Mouse (Mus musculus) forebrain, embryonic 12.5 days (tissue): ENCODE results near the gene Casp12. TPM values are rescaled to one million over a fixed set of nuclear protein-coding genes. Genes with fewer than 3 reads are reported as not detected.
"Not testable (repeated sequence)": the region's sequence is repeated elsewhere in the genome, so short reads cannot be mapped to it uniquely, and the experiment has no call there.

Experiments
- ATAC-seq: fragments of 200-750 bp; cut with Nextera tagmentation; 2 replicates; pipeline ENCODE4 v1.8.0; 2017; ENCODE audit warnings: moderate TSS enrichment; ENCODE audit not compliant: low FRiP score
- H3K27ac ChIP-seq: fragments of 300-500 bp; sonication (generic); 2 replicates; pipeline ENCODE4 v1.5.1; 2016; ENCODE audit warnings: mild to moderate bottlenecking
- H3K27me3 ChIP-seq: fragments of 300-500 bp; sonication (generic); 2 replicates; pipeline ENCODE4 v1.6.1; 2016; ENCODE audit warnings: mild to moderate bottlenecking
- H3K36me3 ChIP-seq: fragments of 300-500 bp; sonication (generic); replicated peaks from 2 replicates; pipeline ENCODE4 v1.6.1; 2016; ENCODE audit warnings: mild to moderate bottlenecking
- H3K4me1 ChIP-seq: fragments of 300-500 bp; sonication (generic); 2 replicates; pipeline ENCODE4 v1.6.1; 2016
- H3K4me2 ChIP-seq: fragments of 300-500 bp; sonication (generic); 2 replicates; pipeline ENCODE4 v1.6.1; 2016; ENCODE audit warnings: mild to moderate bottlenecking, moderate library complexity
- H3K4me3 ChIP-seq: fragments of 300-500 bp; sonication (generic); replicated peaks from 2 replicates; pipeline ENCODE4 v1.5.1; 2016; ENCODE audit warnings: mild to moderate bottlenecking
- H3K9ac ChIP-seq: fragments of 300-500 bp; sonication (generic); 2 replicates; pipeline ENCODE4 v1.6.1; 2016; ENCODE audit warnings: mild to moderate bottlenecking
- H3K9me3 ChIP-seq: fragments of 300-500 bp; sonication (generic); 2 replicates; pipeline ENCODE4 v1.6.1; 2016
- WGBS: fragments of 180-500 bp; shearing (Covaris S2); methylation state at CpG from one replicate; pipeline ENCODE4 v1.1.7; 2016; 5-methylcytosine and 5-hydroxymethylcytosine counted together
- polyA plus RNA-seq: library from polyadenylated mRNA; unstranded; fragments of >200 nt; fragmentation: Nextera tagmentation; extraction: Ambion mirVana; gene quantifications from 2 replicates; pipeline ENCODE4 v1.2.1, GENCODE M21; 2016

The Casp12 gene
- polyA plus RNA-seq, 1 experiment from 2014 or later: not detected

DNA sequence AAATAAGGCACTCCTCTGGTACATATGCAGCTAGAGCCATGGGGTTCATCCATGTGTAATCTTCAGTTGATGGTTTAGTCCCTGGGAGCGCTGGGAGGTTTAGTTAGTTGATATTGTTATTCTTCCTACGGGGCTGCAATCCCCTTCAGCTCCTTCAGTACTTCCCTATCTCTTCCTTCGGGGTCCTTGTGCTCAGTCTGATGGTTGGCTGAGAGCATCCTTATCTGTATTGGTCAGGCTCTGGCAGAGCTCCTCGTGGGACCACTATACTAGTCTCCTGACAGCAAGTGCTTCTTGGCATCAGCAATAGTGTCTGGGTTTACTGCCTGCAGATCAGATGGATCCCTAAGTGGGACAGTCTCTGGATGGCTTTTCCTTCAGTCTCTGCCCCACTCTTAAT is 2.2 kb downstream of the Casp12 start:
- Histone ChIP-seq H3K4me1 (no peaks in the 10 kb centered on the region), H3K4me3 (no peak overlapping the region), H3K27me3 (no peaks in the 10 kb centered on the region), H3K4me2 (no peak overlapping the region), H3K27ac (no peak overlapping the region), H3K36me3 (no peaks in the 10 kb centered on the region), H3K9me3 (no peaks in the 10 kb centered on the region), H3K9ac (no peak overlapping the region)
- ATAC-seq: no peak
- 85% methylated on average over 4 of the region's 4 CpGs for WGBS

DNA sequence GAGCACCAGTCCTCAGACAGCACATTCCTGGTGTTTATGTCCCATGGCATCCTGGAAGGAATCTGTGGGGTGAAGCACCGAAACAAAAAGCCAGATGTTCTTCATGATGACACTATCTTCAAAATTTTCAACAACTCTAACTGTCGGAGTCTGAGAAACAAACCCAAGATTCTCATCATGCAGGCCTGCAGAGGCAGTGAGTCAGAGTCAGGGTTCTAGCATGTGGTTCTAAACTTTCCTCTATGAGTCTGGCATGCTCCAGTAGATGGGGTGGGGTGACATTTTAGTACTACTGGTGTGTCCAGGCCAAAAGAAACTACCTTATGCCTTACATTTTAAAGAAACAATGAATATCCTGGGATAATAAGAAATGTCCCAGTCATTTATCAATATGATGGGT is 8.4 kb downstream of the Casp12 start:
- no peak for ATAC-seq
- Histone ChIP-seq H3K4me3 (no peak overlapping the region), H3K4me1 (no peaks in the 10 kb centered on the region), H3K4me2 (no peak overlapping the region), H3K27ac (no peak overlapping the region), H3K36me3 (no peaks in the 10 kb centered on the region), H3K9ac (no peak overlapping the region), H3K9me3 (no peaks in the 10 kb centered on the region), H3K27me3 (no peaks in the 10 kb centered on the region)
- 84% methylated on average over 2 of the region's 2 CpGs for WGBS

DNA sequence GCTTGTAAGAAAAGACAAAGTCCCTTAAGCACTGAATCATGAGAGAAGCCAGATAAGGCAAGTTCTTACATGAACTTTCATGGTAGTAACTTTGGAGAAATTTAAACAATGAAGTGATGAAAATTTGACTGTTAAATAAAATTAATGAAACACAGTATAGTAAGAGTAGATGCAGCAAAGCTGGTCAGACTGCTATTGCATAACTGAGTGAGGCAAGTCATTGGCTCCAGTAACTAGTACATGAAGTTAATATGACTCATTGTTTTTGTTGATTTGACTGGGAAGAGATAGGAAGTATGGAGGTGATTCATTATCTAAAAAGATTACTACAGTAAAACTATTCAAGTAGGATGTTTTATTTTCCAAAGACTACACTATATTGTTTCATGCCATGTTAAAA is 11.6 kb downstream of the Casp12 start:
- Histone ChIP-seq H3K9ac (no peak overlapping the region), H3K27ac (no peak overlapping the region), H3K4me2 (no peak overlapping the region), H3K4me3 (no peak overlapping the region), H3K4me1 (no peaks in the 10 kb centered on the region), H3K27me3 (no peaks in the 10 kb centered on the region), H3K36me3 (no peaks in the 10 kb centered on the region), H3K9me3 (no peaks in the 10 kb centered on the region)
- ATAC-seq: no peak

DNA sequence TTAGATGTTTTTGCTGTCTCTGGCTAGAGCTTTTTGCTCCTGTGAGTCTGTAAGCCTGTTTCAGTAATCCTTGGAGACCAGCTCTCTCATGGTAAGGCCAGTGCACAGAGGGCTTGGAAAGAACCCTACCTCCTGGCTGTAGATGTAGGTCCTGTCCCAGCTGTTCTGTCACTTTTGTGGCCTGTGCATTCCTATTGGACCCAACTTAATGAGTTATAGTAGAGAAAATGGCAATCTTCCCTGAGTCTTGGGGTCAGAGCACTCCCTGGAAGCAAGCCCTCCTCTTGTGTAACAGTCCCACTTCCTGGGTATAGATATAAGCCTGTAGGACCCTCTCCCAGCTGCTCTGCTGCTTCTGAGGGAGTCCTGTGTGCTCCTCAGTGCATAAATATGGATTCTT is 48.3 kb downstream of the Casp12 start:
- Histone ChIP-seq H3K9me3 (no peaks in the 10 kb centered on the region), H3K27me3 (no peaks in the 10 kb centered on the region), H3K4me2 (no peak overlapping the region), H3K9ac (no peak overlapping the region), H3K4me1 (no peaks in the 10 kb centered on the region), H3K4me3 (no peak overlapping the region), H3K27ac (no peak overlapping the region), H3K36me3 (no peaks in the 10 kb centered on the region)
- ATAC-seq: no peak

DNA sequence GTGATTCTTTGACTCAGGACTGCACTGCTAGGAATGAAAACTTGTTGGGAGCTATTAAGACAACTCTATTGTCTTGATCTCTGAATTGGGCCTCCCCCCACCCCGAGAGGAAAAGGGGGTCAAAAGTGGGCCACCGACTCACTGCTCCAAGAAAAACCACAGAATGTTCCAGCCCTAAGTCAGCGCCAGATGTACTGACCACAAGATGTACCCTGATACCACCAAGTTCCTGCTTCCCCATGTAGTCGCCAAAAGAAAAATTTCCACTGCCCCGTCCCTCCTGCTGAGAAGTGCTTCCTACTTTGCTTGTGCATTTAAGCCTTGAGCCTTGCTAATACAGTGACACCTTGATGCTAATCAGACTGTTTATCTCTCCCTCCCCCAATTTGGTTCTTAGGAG is 50.6 kb downstream of the Casp12 start:
- ATAC-seq, H3K9me3 ChIP-seq, H3K4me1 ChIP-seq, H3K27me3 ChIP-seq, H3K27ac ChIP-seq, H3K9ac ChIP-seq, H3K36me3 ChIP-seq, H3K4me3 ChIP-seq, H3K4me2 ChIP-seq: not testable (repeated sequence)
- 92% methylated on average over 5 of the region's 5 CpGs for WGBS

DNA sequence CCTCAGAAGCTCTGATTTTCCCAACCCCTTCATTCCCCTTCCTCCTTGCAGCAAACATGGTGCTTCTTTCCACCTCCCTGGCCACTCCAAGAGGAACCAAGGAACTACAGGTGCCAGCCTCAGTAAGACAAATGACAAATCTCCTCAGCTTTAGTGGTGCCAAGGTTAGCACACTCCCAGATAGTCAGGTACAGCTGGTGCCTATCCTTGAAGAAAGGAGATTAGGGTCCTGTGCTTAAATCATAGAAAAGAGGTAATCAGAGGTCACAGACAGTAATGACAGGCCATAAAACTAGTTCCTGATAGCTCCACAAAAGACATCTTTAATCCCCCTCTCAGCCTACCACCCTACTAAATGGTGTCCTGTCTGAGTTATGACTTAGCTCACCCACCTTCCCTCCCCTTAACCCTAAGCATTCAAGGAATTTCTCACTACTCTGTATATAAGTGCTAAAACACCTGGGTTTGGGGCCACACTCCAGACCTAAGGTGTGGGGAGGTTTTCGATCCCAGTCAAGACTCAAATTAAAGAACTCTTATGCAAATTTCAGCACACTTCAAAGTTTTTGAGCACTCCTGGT is 65.8 kb downstream of the Casp12 start:
- Histone ChIP-seq H3K4me1 (peaks cover 8% of the 10 kb centered on the region; the same call in 1 of the 2 replicates), H3K4me3 (no peak overlapping the region), H3K36me3 (no peaks in the 10 kb centered on the region), H3K4me2 (no peak overlapping the region), H3K27me3 (no peaks in the 10 kb centered on the region), H3K9ac (no peak overlapping the region), H3K9me3 (no peaks in the 10 kb centered on the region), H3K27ac (no peak overlapping the region)
- 83% methylated on average over 1 of the region's 1 CpGs for WGBS
- ATAC-seq: no peak

DNA sequence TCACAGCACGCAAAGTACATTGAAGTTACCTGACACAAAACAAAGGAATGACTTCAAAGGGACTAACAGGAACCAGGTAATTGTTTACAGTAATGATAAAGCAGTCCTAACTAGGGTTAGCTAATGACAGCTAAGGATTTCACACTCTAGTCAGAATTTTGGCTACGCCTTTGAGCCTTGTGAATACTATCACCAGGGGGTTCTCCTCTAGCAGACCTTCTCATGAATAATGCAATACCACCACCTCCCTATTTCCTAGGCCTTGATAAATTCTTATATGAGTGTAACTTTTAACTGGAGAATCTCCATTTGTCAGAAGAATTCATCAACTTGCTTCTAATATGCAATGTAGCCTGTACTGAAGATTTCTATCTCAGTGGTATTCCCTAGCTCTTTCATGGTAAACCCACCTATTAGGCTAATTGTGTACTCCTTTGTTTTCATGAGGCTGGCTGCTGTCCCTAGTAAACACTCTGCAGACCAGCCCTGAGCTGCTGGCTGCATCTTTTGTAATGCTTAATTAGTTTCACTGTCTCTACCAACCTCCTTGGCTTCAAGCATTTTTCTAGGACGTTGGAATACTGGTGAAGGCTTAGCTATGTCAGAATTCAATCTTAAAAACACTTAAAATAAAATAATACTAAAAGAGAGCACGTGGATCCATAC is 67.3 kb downstream of the Casp12 start:
- Histone ChIP-seq H3K36me3 (no peaks in the 10 kb centered on the region), H3K27ac (no peak overlapping the region), H3K4me3 (no peak overlapping the region), H3K27me3 (no peaks in the 10 kb centered on the region), H3K9me3 (no peaks in the 10 kb centered on the region), H3K4me2 (no peak overlapping the region), H3K9ac (no peak overlapping the region), H3K4me1 (peaks cover 8% of the 10 kb centered on the region; the same call in 1 of the 2 replicates)
- peak; percentile 75; the same call in 1 of the 2 replicates for ATAC-seq
- 16% methylated on average over 4 of the region's 4 CpGs for WGBS

DNA sequence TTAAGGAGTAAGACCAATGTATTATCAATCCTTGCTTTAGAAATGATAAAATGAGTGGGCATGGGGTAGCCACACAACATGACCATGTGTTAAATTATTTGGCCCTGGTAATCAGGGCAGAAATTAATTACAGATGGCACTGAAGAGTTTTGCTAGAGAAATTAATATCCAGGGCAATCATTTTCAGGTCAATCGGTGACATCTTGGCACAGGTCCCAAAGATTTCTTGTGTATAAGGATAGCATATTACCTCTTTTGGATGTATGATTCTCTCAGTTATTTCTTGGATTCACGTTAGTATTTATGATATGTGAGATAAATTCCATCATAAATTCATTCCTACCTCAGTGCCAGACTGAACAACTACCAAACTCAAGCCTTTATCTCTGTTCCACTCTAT is 72.6 kb downstream of the Casp12 start:
- Histone ChIP-seq H3K36me3 (no peaks in the 10 kb centered on the region), H3K27ac (no peak overlapping the region), H3K9me3 (no peaks in the 10 kb centered on the region), H3K9ac (no peak overlapping the region), H3K4me3 (no peak overlapping the region), H3K4me1 (no peaks in the 10 kb centered on the region), H3K4me2 (no peak overlapping the region), H3K27me3 (no peaks in the 10 kb centered on the region)
- 68% methylated on average over 2 of the region's 2 CpGs for WGBS
- no peak for ATAC-seq

Other genes with a start within 250 kb of the Casp12 start
- gene Casp1, start 46.9 kb upstream of the Casp12 start, polyA plus RNA-seq: 0.22 and 0.54 TPM in 2 replicates
- gene Casp4, start 36.6 kb upstream of the Casp12 start, polyA plus RNA-seq: 0.22 and 0.41 TPM in 2 replicates